Mouse (Mus musculus) embryo, embryonic 11 days (tissue): ENCODE data around the gene Abcd4.

Experiments used
- DNase-seq: peaks from one replicate; pipeline ENCODE4 v3.0.0-alpha.2; 2015

The Abcd4 gene

DNA sequence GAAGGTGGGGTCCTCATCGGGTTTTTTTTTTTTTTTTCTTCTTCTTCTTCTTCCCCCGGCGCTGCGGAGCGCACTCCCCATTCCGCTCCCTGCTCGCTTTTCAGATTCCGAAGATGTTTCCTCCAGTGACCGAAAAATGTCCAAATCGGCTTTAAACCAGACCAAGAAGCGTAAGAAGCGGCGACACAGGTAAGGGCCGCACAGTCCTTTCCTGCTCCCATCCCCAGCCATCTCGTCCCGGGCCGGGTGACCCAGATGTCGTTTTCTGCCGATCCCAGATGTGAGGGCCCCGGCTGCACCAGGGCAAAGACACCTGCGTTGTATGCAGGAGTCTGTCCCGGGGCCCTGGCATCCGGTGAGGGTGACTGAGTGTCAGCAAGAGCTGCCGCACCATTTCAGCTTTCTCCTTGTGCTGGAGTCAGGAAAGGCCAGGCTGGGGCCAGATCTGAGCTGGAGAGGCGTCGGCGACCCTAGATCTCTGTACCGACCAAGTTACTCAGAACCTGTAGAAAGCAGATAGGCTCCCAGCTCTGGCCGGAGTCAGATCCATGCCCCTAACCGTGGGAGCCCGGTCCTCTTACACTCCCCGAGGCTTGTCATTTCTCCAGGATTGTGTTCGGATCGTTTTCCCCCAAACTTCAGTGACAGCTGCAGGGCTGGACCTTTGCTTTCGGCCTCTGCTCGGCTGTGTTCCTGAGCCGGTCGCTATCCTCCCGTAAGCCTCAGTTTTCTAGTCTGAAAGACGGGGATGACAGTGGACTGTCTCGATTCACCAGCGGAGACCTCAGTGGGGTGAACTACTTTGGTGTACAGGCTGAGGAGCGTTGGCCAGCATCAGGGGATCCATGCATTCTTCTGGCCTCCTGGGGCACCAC, 45.5 kb downstream of the Abcd4 start:
- DNase-seq: peak; percentile 57

DNA sequence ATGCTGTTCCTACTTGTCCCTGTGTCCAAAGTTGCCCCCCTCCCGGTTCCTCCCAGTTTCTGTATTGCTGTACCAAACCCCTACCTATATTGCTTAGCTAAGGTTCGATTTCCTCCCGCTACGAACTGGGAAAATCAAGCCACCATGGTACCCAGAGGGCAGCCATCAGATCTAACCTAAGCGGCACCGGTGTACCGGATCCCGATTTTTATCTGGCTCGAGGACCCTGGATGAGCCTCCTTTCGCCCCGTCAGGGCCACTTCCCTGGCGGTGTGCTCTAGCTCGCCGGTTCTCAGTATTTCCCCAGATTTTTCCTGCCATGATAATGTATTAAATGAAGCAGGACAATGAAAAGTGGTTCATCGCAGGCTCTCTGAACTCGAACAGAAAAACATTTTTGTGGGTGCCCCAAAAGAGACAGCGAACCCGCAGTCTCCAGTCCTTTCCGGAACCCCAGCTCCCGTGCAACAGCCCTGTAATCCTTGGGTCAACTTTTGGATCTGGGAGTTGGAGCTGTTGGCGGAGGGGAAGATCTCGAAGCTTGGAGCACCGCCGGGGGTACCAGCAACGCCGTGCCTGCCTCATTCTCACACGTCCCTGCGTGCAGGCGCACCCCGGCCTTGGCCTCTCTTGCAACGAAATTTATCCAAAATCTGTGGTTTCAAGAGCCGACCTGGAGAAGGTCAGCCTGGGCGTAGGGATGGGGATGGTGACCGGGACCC, 46.4 kb downstream of the Abcd4 start:
- peak; percentile 35 for DNase-seq

DNA sequence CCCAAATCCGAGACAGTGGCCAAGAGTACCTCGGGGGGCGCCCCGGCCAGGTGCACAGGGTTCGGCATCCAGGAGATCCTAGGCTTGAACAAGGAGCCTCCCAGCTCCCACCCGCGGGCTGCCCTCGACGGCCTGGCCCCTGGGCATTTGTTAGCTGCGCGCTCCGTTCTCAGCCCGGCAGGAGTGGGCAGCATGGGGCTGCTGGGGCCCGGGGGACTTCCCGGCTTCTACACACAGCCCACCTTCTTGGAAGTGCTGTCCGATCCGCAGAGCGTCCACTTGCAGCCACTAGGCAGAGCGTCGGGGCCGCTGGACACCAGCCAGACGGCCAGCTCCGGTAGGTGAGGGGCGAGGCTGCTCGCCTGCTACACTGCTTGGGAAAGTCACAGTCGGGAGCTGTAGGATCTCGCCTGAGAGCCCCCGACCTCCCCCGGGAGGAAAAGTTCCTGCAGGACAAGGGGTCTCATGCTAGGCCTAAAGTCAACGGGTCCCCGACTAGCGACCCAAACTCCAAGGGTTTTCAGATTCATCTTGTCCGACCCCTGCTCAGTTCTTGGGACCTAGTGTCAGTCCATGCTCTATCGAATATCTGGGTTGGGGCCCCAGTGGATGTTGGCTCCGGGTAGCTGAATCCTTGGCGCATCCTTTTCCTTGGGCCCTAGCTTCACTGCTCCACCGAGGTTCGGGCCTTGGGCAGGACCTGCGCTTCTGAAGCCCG, 47.1 kb downstream of the Abcd4 start:
- peak; percentile 49 for DNase-seq

DNA sequence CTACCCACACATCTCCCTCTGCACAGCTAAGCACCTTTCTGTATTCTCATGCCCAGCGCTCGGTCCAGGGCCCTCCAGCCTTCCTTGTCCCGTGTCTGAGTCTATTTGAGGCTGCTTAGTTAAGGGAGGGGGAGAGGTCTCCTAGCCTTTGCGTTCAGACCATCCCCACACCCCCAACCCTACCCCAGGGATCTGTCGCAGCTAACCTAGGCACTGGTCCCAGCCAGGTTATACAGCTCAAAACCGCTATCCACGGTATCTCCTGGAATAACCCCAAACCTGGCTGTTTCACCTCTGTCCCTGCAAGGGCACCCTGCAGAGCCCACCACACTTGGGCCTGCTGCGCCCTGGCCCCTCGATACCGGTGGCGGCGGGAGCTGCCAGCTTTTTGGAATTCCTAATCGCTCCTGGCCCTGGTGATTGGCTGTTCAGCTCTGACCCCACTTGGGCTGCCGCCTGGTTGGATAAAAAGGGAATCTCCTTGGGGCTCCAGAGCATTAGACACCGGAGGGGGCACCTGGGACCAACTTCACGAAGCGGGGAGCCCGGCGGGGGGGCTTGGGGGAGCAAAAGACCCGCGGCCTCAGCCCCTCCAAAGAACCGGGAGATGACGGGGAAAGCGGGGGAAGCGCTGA, 47.8 kb downstream of the Abcd4 start, which contains the start of gene Vsx2:
TSS of gene Vsx2 (plus strand) at position 427 of the 635 bp plus-strand sequence.
- DNase-seq: peak; percentile 17

DNA sequence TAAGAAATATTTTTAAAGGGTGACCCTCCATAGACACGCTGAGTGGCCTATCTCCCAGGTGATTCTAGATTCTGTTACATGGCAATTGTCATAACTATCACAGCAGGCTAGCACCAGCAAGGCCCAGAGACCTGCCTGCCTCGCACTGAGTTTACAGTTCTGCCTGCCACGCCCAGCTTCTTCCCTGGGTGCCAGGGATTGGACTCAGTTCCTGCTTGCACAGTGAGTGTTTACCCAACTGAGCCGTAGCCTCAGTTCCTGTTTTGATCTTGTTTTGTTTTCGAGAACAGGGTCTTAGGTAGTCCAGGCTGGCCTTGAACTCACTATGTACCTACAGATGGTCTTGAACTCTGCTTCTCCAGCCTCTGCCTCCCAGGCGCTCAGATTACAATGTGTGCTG, 49.6 kb downstream of the Abcd4 start:
- no peak for DNase-seq

DNA sequence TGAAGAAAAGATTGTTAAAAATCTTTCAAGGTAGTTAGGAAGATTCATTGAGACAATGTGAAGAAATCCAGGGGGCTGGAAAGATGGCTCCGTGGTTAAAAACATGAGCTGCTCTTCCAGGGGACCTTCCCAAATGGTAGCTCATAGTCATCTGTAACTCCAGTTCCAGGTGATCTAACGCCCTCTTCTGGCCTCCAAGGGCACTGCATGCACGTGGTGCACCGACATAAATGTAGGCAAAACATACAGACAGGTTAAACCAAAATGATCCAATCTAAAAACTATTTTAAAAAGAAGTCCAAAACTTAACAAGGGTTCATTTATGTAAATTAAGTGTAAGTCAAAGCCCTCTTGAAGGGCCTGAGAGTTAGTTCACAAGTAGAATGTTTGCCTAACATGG, 54.7 kb downstream of the Abcd4 start:
- no peak for DNase-seq

DNA sequence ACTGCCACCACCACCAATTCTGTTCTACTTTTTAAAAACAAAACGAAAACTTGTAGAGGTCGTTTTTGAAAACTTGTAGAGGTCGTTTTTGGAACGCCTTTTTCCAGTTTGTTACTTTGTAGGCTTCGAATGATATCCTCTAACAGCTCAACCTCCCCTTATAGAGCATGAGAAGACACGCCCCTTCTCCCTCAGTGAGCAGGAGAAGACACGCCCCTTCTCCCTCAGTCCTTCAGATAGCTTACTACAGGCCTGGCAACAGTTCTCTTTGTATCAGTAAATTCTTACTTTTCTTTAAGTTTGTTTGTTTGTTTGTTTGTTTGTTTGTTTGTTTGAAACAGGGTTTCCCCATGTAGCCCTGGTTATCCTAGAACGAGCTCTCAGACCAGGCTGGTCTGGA, 62.0 kb downstream of the Abcd4 start:
- no peak for DNase-seq
